Mouse (Mus musculus) testis, adult 2 months (tissue): ENCODE results near the gene Cnga3. TPM values are rescaled to one million over a fixed set of nuclear protein-coding genes. Genes with fewer than 3 reads are reported as not detected.

Experiments used
- H3K27ac ChIP-seq: fragments of 200-500 bp; 2 replicates; pipeline ENCODE4 v1.5.1; 2012; ENCODE audit warnings: low read depth, low read length; ENCODE audit not compliant: control insufficient read depth, insufficient read depth
- H3K27me3 ChIP-seq: fragments of 200-500 bp; 2 replicates; pipeline ENCODE4 v1.6.1; 2012; ENCODE audit warnings: mild to moderate bottlenecking, low read length, moderate library complexity; ENCODE audit not compliant: control insufficient read depth, insufficient read depth
- H3K36me3 ChIP-seq: fragments of 200-500 bp; 2 replicates; pipeline ENCODE4 v1.6.1; 2012; ENCODE audit warnings: mild to moderate bottlenecking, low read length; ENCODE audit not compliant: control insufficient read depth, insufficient read depth
- H3K4me1 ChIP-seq: fragments of 200-500 bp; 2 replicates; pipeline ENCODE4 v1.6.1; 2012; ENCODE audit warnings: low read length; ENCODE audit not compliant: control insufficient read depth, insufficient read depth
- H3K4me3 ChIP-seq: fragments of 200-500 bp; 2 replicates; pipeline ENCODE4 v1.5.1; 2012; ENCODE audit warnings: low read depth, mild to moderate bottlenecking, low read length, moderate library complexity, mixed read lengths; ENCODE audit not compliant: control insufficient read depth
- CTCF ChIP-seq: fragments of 200-500 bp; IDR thresholded peaks from 2 replicates; pipeline ENCODE4 v1.5.1; 2012; ENCODE audit warnings: low read depth, mild to moderate bottlenecking, inconsistent platforms, low read length, moderate library complexity; ENCODE audit not compliant: control insufficient read depth, insufficient read depth, insufficient replicate concordance
- POLR2A ChIP-seq: fragments of 200-500 bp; IDR thresholded peaks from 2 replicates; pipeline ENCODE4 v1.6.1; 2012; ENCODE audit warnings: low read depth, mild to moderate bottlenecking, inconsistent platforms, low read length, moderate library complexity; ENCODE audit not compliant: control insufficient read depth
- polyA plus RNA-seq: library from polyadenylated mRNA; depleted of rRNA; stranded (reverse); fragments of >200 nt; gene quantifications from 2 replicates; pipeline ENCODE4 v1.2.3, GENCODE M21; 2012

The Cnga3 gene
- polyA plus RNA-seq, 1 experiment: 0.62 TPM

- Histone ChIP-seq H3K4me1 (no peaks in the 10 kb centered on the region; the same call in 1 of the 2 replicates), H3K27ac (no peak overlapping the region), H3K36me3 (no peaks in the 10 kb centered on the region), H3K4me3 (no peak overlapping the region), H3K27me3 (no peaks in the 10 kb centered on the region)
- no peak for TF ChIP-seq CTCF
- TF ChIP-seq POLR2A: no peak
Measured at GRCm38 (mm10) chr1:37286556-37286955, 72.3 kb downstream of the Cnga3 start.

GRCm38 (mm10) chr1:37287748-37288147 is 73.5 kb downstream of the Cnga3 start:
- no peaks in the 10 kb centered on the region for H3K27me3 ChIP-seq
- no peak overlapping the region for H3K4me3 ChIP-seq
- no peaks in the 10 kb centered on the region for H3K36me3 ChIP-seq
- no peaks in the 10 kb centered on the region; the same call in 1 of the 2 replicates for H3K4me1 ChIP-seq
- no peak for TF ChIP-seq CTCF
- no peak overlapping the region for H3K27ac ChIP-seq

DNA sequence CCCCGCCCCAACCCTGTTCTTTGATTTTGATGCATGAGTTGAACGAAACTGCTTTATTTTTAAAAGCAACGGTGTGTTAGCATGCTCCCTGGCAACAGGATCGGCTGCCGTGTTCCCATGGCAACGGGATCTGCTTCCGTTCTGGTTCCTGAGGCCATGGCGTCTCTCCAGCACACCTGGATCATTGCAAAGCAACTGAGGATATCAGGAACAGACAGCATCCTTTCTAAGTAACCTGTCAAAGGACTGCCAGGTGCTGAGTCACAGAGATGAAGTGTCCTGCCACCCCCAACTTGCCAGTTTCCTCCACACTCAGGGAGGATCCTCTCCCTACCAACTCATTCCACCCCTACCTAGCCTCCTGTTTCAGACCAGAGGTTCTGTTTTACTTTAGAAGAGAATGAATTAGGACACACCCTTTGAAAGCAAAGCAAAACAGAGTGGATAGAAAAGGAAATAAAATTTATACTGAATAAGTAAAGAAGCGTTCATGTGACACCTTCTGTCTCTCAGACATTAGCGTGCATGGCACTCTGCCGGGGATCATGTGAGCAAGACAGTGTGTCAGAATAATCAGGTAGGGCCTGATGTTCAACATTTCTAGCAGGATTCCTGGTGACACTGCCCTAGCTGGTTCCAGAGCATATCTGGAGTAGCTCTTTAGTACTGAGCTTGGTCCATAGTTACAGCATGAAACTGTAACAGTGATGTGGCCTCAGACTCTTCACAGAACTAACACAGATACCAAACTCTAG is 74.1 kb downstream of the Cnga3 start:
- Histone ChIP-seq H3K4me3 (peak overlapping the region; percentile 41), H3K36me3 (no peaks in the 10 kb centered on the region), H3K27me3 (no peaks in the 10 kb centered on the region), H3K27ac (no peak overlapping the region), H3K4me1 (no peaks in the 10 kb centered on the region; the same call in 1 of the 2 replicates)
- TF ChIP-seq CTCF (no peak), POLR2A (no peak)

GRCm38 (mm10) chr1:37288941-37289340 is 74.7 kb downstream of the Cnga3 start:
- Histone ChIP-seq H3K27me3 (no peaks in the 10 kb centered on the region), H3K27ac (no peak overlapping the region), H3K4me3 (peak overlapping the region; percentile 34; the same call in 1 of the 2 replicates), H3K36me3 (no peaks in the 10 kb centered on the region), H3K4me1 (no peaks in the 10 kb centered on the region; the same call in 1 of the 2 replicates)
- TF ChIP-seq POLR2A (no peak), CTCF (no peak)

DNA sequence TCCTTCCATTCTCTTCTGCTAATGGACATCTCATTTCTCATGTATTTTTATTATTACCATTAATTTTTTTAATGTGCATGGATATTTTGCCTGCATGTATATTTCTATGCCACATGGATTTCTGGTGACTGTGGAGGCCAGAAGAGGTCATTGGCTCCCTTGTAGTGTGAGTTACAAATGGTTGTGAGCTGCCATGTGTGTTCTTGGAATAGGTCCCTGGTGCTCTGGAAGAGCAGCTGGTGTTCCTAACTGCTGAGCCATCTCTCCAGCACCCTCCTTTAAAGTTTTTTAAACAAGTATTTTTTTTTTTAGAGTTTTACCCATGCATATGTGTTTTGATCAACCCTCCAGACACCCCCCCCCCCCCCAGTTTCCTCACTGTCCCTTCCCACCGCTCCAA is 82.2 kb downstream of the Cnga3 start:
- peaks cover 11% of the 10 kb centered on the region for H3K4me1 ChIP-seq
- H3K4me3 ChIP-seq: no peak overlapping the region
- no peak for TF ChIP-seq POLR2A
- no peak for TF ChIP-seq CTCF
- H3K27me3 ChIP-seq: no peaks in the 10 kb centered on the region
- no peak overlapping the region for H3K27ac ChIP-seq
- no peaks in the 10 kb centered on the region for H3K36me3 ChIP-seq

GRCm38 (mm10) chr1:37298904-37299303 is 84.7 kb downstream of the Cnga3 start:
- H3K4me3 ChIP-seq: peak overlapping the region; percentile 78; the same call in 1 of the 2 replicates
- no peak overlapping the region for H3K27ac ChIP-seq

GRCm38 (mm10) chr1:37299540-37300491 is 85.6 kb downstream of the Cnga3 start, which contains the start of gene Inpp4a:
Gene Inpp4a, plus strand, starts transcription at chr1:37299865.
- no peaks in the 10 kb centered on the region for H3K27me3 ChIP-seq
- peak within 1 kb of the TSS; percentile 99 for H3K4me3 ChIP-seq
- peaks cover 13% of the 10 kb centered on the region for H3K4me1 ChIP-seq
- no peaks in the 10 kb centered on the region for H3K36me3 ChIP-seq
- TF ChIP-seq CTCF (no peak), POLR2A (peak; percentile 66)
- H3K27ac ChIP-seq: peak within 1 kb of the TSS; percentile 83

More at GRCm38 (mm10) chr1:37298904-37299303, 84.7 kb downstream of the Cnga3 start:
- no peaks in the 10 kb centered on the region for H3K36me3 ChIP-seq
- peaks cover 13% of the 10 kb centered on the region for H3K4me1 ChIP-seq
- H3K27me3 ChIP-seq: no peaks in the 10 kb centered on the region
- TF ChIP-seq POLR2A (no peak), CTCF (no peak)
